In the genomic region with DNA sequence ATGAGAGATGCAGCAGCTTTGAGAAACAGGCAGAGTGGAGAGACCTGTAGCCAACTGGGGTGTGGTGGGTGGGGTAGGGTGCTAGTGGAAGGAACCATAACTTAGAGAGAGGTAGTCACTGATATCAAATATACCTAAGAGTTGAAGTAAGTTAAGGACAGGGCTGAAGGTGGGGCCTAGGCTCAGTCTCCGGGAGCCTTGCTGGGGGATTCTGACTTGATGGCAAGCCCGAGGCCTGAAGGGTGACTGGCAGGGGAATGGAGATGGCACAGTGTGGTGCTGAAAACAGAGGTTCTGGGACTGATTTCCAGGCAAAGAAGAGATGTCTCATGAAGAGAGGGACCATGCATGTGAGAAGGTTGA, we compare ENCODE assay signal across 22 mouse cellular contexts. TPM values are rescaled to one million over a fixed set of nuclear protein-coding genes. Genes with fewer than 3 reads are reported as not detected.
DNase-seq lines count a peak whose midpoint lies in the region; ATAC-seq lines count a peak whose summit lies in the region.
"Had no signal": no experiment of that assay in that cellular context is flagged by ENCODE, and none has a peak within 500 bp of the region (broad histone marks: within the 10 kb centered on the region; RNA-seq: fewer than 3 reads in every experiment).

No protein-coding gene starts in this region.

- no peak overlapping the region for H3K9ac ChIP-seq in forebrain, embryonic 14.5 days (ENCODE audit: low read length)
- no peak overlapping the region for H3K9ac ChIP-seq in stomach, embryonic 15.5 days
- H3K9ac ChIP-seq: intestine, embryonic 15.5 days; limb, embryonic 15.5 days had no signal

- peaks cover 33% of the 10 kb centered on the region for H3K36me3 ChIP-seq in forebrain, embryonic 10.5 days (replicated peaks)
- H3K36me3 ChIP-seq in forebrain, embryonic 14.5 days (ENCODE audit: control insufficient read depth, insufficient read depth, low read length): peaks cover 26% of the 10 kb centered on the region
- peaks cover 34% of the 10 kb centered on the region for H3K36me3 ChIP-seq in megakaryocyte, embryonic 14.5 days (replicated peaks; ENCODE audit: low read length)
- peaks cover 22% of the 10 kb centered on the region; the same call in 1 of the 2 replicates for H3K36me3 ChIP-seq in stomach, embryonic 15.5 days

- no peak for ATAC-seq in forebrain, embryonic 14.5 days
- no peak for ATAC-seq in megakaryocyte, adult 5-6 weeks (ENCODE audit: poor library complexity, severe bottlenecking)
- ATAC-seq in stomach, embryonic 15.5 days (ENCODE audit: insufficient read depth, low FRiP score, low read depth): no peak
- ATAC-seq: Patski had no signal

- 84% methylated on average over 2 of the region's 2 CpGs for WGBS in forebrain, embryonic 10.5 days
- 97% methylated on average over 2 of the region's 2 CpGs for WGBS in forebrain, embryonic 14.5 days
- WGBS in stomach, embryonic 15.5 days: 87% methylated on average over 2 of the region's 2 CpGs

- H3K4me1 ChIP-seq in forebrain, embryonic 10.5 days: peaks cover 14% of the 10 kb centered on the region
- H3K4me1 ChIP-seq in forebrain, embryonic 14.5 days (ENCODE audit: control insufficient read depth, insufficient read depth, low read length): peaks cover 5% of the 10 kb centered on the region
- peaks cover 87% of the 10 kb centered on the region for H3K4me1 ChIP-seq in megakaryocyte, embryonic 14.5 days
- H3K4me1 ChIP-seq in stomach, embryonic 15.5 days: peaks cover 9% of the 10 kb centered on the region

- no peak overlapping the region for H3K4me3 ChIP-seq in forebrain, embryonic 10.5 days
- H3K4me3 ChIP-seq in forebrain, embryonic 14.5 days (ENCODE audit: low read depth, low read length): no peak overlapping the region
- H3K4me3 ChIP-seq in megakaryocyte, embryonic 14.5 days (replicated peaks): peak overlapping the region; percentile 82
- no peak overlapping the region for H3K4me3 ChIP-seq in stomach, embryonic 15.5 days (replicated peaks)
- H3K4me3 ChIP-seq: intestine, embryonic 15.5 days; limb, embryonic 15.5 days had no signal

- no peak for DNase-seq in forebrain, embryonic 10.5 days (ENCODE audit: extremely low spot score, low spot score)
- DNase-seq in forebrain, embryonic 14.5 days (ENCODE audit: low spot score): no peak
- DNase-seq in liver: peak; percentile 83
- no peak for DNase-seq in layer of hippocampus, postnatal 14 days (ENCODE audit: low spot score in 2 of 2)
- DNase-seq in left cerebral cortex, adult 8-10 months (ENCODE audit: low spot score in 2 of 2): no peak
- DNase-seq: cerebellum, adult 8-10 months; kidney, postnatal 14 days; right cerebral cortex, postnatal 14 days; thymus, postnatal 4 days had no signal

- H3K9me3 ChIP-seq in forebrain, embryonic 10.5 days: no peaks in the 10 kb centered on the region
- no peaks in the 10 kb centered on the region for H3K9me3 ChIP-seq in forebrain, embryonic 14.5 days (replicated peaks; ENCODE audit: control insufficient read depth, low read length)
- no peaks in the 10 kb centered on the region for H3K9me3 ChIP-seq in megakaryocyte, embryonic 14.5 days
- no peaks in the 10 kb centered on the region for H3K9me3 ChIP-seq in stomach, embryonic 15.5 days
- H3K9me3 ChIP-seq: intestine, embryonic 15.5 days; limb, embryonic 15.5 days had no signal

- H3K4me2 ChIP-seq in forebrain, embryonic 14.5 days (ENCODE audit: low read length): no peak overlapping the region
- no peak overlapping the region for H3K4me2 ChIP-seq in stomach, embryonic 15.5 days
- H3K4me2 ChIP-seq: limb, embryonic 15.5 days had no signal

- H3K27me3 ChIP-seq in forebrain, embryonic 10.5 days (ENCODE audit: poor library complexity, severe bottlenecking): no peaks in the 10 kb centered on the region
- no peaks in the 10 kb centered on the region for H3K27me3 ChIP-seq in forebrain, embryonic 14.5 days (replicated peaks; ENCODE audit: control insufficient read depth, insufficient read depth, low read length)
- no peaks in the 10 kb centered on the region for H3K27me3 ChIP-seq in megakaryocyte, embryonic 14.5 days (replicated peaks)
- no peaks in the 10 kb centered on the region for H3K27me3 ChIP-seq in stomach, embryonic 15.5 days (replicated peaks)
- H3K27me3 ChIP-seq: CH12.LX; intestine, embryonic 15.5 days; limb, embryonic 15.5 days; Patski had no signal

- peak overlapping the region; percentile 54; the same call in 1 of the 2 replicates for H3K27ac ChIP-seq in forebrain, embryonic 10.5 days
- no peak overlapping the region for H3K27ac ChIP-seq in forebrain, embryonic 14.5 days (ENCODE audit: low read depth, low read length)
- H3K27ac ChIP-seq in stomach, embryonic 15.5 days: peak overlapping the region; percentile 75; the same call in 1 of the 2 replicates

RNA-seq across cellular contexts. Expression of gene Slc25a38, which starts 4.6 kb away (rescaled TPM):
- 40.8 and 44.3 TPM in 2 replicates for polyA plus RNA-seq in forebrain, embryonic 10.5 days (2016; fragmentation: Nextera tagmentation; extraction: Ambion mirVana)
- 38.6 and 42.4 TPM in 2 replicates for polyA plus RNA-seq in forebrain, embryonic 14.5 days (2014; fragmentation: Nextera tagmentation; extraction: Ambion mirVana)
- polyA plus RNA-seq in megakaryocyte, embryonic 14.5 days (2012; ENCODE audit: insufficient read depth, low replicate concordance): 45.8 and 48.0 TPM in 2 replicates
- total RNA-seq in megakaryocyte, adult 5-6 weeks (2015): 19.1 and 21.9 TPM in 2 replicates
- 26.6 and 32.4 TPM in 2 replicates for total RNA-seq in megakaryocyte, adult 5-6 weeks (2017)
- 32.3 and 37.6 TPM in 2 replicates for polyA plus RNA-seq in stomach, embryonic 15.5 days (2015; fragmentation: Nextera tagmentation; extraction: Ambion mirVana)
- total RNA-seq in layer of hippocampus, postnatal 14 days (2021): 10 to 100 TPM; 25.6 to 25.7 TPM
- total RNA-seq in left cerebral cortex, adult 8-10 months (2022): 10 to 100 TPM; 21.0 to 24.1 (median 22.5) TPM

RNA-seq across cellular contexts. Expression of gene Rpsa, which starts 12.7 kb away (rescaled TPM):
- polyA plus RNA-seq in forebrain, embryonic 10.5 days (2016; fragmentation: Nextera tagmentation; extraction: Ambion mirVana): 1,594 and 1,616 TPM in 2 replicates
- 1,255 and 1,755 TPM in 2 replicates for polyA plus RNA-seq in forebrain, embryonic 14.5 days (2014; fragmentation: Nextera tagmentation; extraction: Ambion mirVana)
- 5,619 and 7,213 TPM in 2 replicates for polyA plus RNA-seq in megakaryocyte, embryonic 14.5 days (2012; ENCODE audit: insufficient read depth, low replicate concordance)
- total RNA-seq in megakaryocyte, adult 5-6 weeks (2015): 2,172 and 2,241 TPM in 2 replicates
- total RNA-seq in megakaryocyte, adult 5-6 weeks (2017): 3,573 and 3,619 TPM in 2 replicates
- polyA plus RNA-seq in stomach, embryonic 15.5 days (2015; fragmentation: Nextera tagmentation; extraction: Ambion mirVana): 1,300 and 1,322 TPM in 2 replicates
- 100 to 1,000 TPM; 534 to 557 TPM for total RNA-seq in layer of hippocampus, postnatal 14 days (2021)
- 100 to 1,000 TPM; 420 to 493 (median 451) TPM for total RNA-seq in left cerebral cortex, adult 8-10 months (2022)

RNA-seq across cellular contexts. Expression of gene Ccr8, which starts 22.9 kb away (rescaled TPM):
- not detected in 2 replicates for polyA plus RNA-seq in forebrain, embryonic 10.5 days (2016; fragmentation: Nextera tagmentation; extraction: Ambion mirVana)
- not detected in 2 replicates for polyA plus RNA-seq in forebrain, embryonic 14.5 days (2014; fragmentation: Nextera tagmentation; extraction: Ambion mirVana)
- not detected in 2 replicates for polyA plus RNA-seq in megakaryocyte, embryonic 14.5 days (2012; ENCODE audit: insufficient read depth, low replicate concordance)
- not detected in 2 replicates for total RNA-seq in megakaryocyte, adult 5-6 weeks (2015)
- not detected in 2 replicates for total RNA-seq in megakaryocyte, adult 5-6 weeks (2017)
- polyA plus RNA-seq in stomach, embryonic 15.5 days (2015; fragmentation: Nextera tagmentation; extraction: Ambion mirVana): 0.88 and 1.4 TPM in 2 replicates
- total RNA-seq in layer of hippocampus, postnatal 14 days (2021): not detected
- total RNA-seq in left cerebral cortex, adult 8-10 months (2022): not detected
- total RNA-seq: CH12.LX; layer of hippocampus, postnatal 25 days had no signal
- polyA plus RNA-seq: gonadal fat pad, adult 2 months; heart, postnatal 0 days; macrophage; neural tube, embryonic 14.5 days; Patski had no signal

RNA-seq across cellular contexts. Expression of gene Mobp, which starts 34.7 kb away (rescaled TPM):
- polyA plus RNA-seq in forebrain, embryonic 10.5 days (2016; fragmentation: Nextera tagmentation; extraction: Ambion mirVana): 1.7 and 1.9 TPM in 2 replicates
- polyA plus RNA-seq in forebrain, embryonic 14.5 days (2014; fragmentation: Nextera tagmentation; extraction: Ambion mirVana): 0.17 and 0.20 TPM in 2 replicates
- polyA plus RNA-seq in megakaryocyte, embryonic 14.5 days (2012; ENCODE audit: insufficient read depth, low replicate concordance): not detected in 2 replicates
- total RNA-seq in megakaryocyte, adult 5-6 weeks (2015): not detected in 2 replicates
- total RNA-seq in megakaryocyte, adult 5-6 weeks (2017): not detected in 2 replicates
- 0.17 and 0.51 TPM in 2 replicates for polyA plus RNA-seq in stomach, embryonic 15.5 days (2015; fragmentation: Nextera tagmentation; extraction: Ambion mirVana)
- total RNA-seq in layer of hippocampus, postnatal 14 days (2021): 100 to 1,000 TPM; 369 to 380 TPM
- total RNA-seq in left cerebral cortex, adult 8-10 months (2022): 100 to 1,000 TPM; 408 to 480 (median 458) TPM
- total RNA-seq: CH12.LX had no signal
- polyA plus RNA-seq: macrophage; Patski; stomach, embryonic 14.5 days had no signal

RNA-seq across cellular contexts. Expression of gene Cx3cr1, which starts 45.1 kb away (rescaled TPM):
- polyA plus RNA-seq in forebrain, embryonic 10.5 days (2016; fragmentation: Nextera tagmentation; extraction: Ambion mirVana): 4.7 and 4.8 TPM in 2 replicates
- polyA plus RNA-seq in forebrain, embryonic 14.5 days (2014; fragmentation: Nextera tagmentation; extraction: Ambion mirVana): 2.5 and 3.9 TPM in 2 replicates
- polyA plus RNA-seq in megakaryocyte, embryonic 14.5 days (2012; ENCODE audit: insufficient read depth, low replicate concordance): 0.73 TPM in 1 of 2 replicates, not detected in the other
- total RNA-seq in megakaryocyte, adult 5-6 weeks (2015): 88.0 and 95.4 TPM in 2 replicates
- 111 and 114 TPM in 2 replicates for total RNA-seq in megakaryocyte, adult 5-6 weeks (2017)
- 12.3 and 13.3 TPM in 2 replicates for polyA plus RNA-seq in stomach, embryonic 15.5 days (2015; fragmentation: Nextera tagmentation; extraction: Ambion mirVana)
- 10 to 100 TPM; 34.7 to 36.0 TPM for total RNA-seq in layer of hippocampus, postnatal 14 days (2021)
- 10 to 100 TPM; 33.1 to 69.0 (median 47.4) TPM for total RNA-seq in left cerebral cortex, adult 8-10 months (2022)
- total RNA-seq: CH12.LX had no signal
- polyA plus RNA-seq: Patski had no signal
